Mouse (Mus musculus) CD4-positive helper T cell, adult 2 months (primary cell): ENCODE results near the gene Kcnh7.
"Not testable (repeated sequence)": the region's sequence is repeated elsewhere in the genome, so short reads cannot be mapped to it uniquely, and the experiment has no call there.

ENCODE experiments used
- DNase-seq: peaks from one replicate; pipeline ENCODE4 v3.0.0-alpha.2; 2012; ENCODE audit warnings: low read depth, missing footprints, low spot score

Gene Kcnh7

DNA sequence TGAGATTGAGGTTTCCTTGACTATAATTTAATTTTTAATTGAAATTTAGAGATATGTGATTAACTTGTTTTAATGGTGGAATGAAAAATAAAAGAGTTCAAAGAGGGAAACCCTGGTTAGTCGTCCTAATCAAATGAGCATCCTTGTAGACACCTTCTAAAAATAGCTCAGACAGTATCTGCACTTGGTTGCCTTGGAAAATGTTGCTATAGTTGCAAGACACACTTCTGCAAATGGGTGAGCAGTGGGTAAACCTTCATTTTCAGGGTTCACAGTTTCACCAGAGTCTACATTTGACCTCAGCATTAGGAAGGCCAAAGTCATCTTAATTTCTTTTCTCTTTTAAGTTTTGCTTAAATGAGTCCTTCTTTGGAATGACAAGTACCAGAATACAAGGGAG is 465.7 kb downstream of the Kcnh7 start:
- DNase-seq: no peak

- no peak for DNase-seq
Observed at GRCm38 (mm10) chr2:62717270-62717669, 466.8 kb downstream of the Kcnh7 start.

DNA sequence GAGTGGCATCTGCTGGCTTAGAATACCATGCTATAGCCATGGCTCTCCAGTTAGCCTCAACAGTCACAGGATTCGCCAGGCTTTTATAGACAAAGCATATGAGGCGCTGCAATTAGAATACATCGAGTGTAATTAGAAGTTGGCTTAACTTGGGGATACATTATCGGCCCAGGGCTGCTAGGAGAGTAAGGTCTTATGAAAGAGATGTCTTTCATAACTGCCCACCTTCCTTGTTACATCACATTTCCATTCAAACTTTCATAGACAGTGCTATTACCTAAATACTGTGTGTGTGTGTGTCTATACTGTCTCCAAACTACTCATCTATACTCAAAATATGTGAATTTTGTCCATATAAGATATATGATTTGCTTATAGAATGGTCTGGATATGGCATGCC is 468.8 kb downstream of the Kcnh7 start:
- no peak for DNase-seq

DNA sequence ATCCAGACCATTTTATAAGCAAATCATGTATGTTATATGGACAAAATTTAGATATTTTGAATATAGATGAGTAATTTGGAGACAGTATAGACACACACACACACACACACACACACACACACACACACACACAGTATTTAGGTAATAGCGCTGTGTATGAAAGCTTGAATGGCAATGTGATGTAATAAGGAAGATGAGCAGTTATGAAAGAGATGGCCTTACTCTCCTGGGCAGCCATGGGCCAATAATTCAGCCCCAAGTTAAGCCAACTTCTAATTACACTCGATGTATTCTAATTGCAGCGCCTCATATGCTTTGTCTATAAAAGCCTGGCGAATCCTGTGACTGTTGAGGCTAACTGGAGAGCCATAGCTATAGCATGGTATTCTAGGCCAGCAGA is 469.7 kb downstream of the Kcnh7 start:
- not testable (repeated sequence) for DNase-seq

GRCm38 (mm10) chr2:62709633-62710032 is 474.5 kb downstream of the Kcnh7 start:
- no peak for DNase-seq

- DNase-seq: no peak
Observed at GRCm38 (mm10) chr2:62706313-62706712, 477.8 kb downstream of the Kcnh7 start.

GRCm38 (mm10) chr2:62685934-62686333 is 498.2 kb downstream of the Kcnh7 start:
- no peak for DNase-seq

GRCm38 (mm10) chr2:62684989-62685595 is 499.0 kb downstream of the Kcnh7 start:
- no peak for DNase-seq

DNA sequence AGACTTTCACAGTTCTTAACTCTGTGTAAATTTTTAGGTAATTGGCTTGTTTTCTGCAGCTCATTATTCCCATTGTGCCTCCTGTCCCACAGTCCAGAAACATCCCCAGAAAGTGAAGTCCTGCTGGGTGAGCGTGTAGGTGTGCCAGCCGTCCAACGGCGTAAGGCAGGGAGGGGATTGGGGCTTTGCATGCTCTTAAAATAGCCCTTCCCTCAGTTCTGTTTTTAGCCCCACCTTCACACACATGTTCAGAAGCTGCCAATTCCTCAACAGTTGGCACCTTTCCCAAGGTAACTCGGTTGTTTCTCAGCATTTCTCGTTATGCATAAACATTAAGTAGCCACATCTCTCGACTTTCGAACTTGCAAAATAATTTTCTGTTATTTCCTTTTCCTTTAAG is 502.4 kb downstream of the Kcnh7 start:
- DNase-seq: no peak

DNA sequence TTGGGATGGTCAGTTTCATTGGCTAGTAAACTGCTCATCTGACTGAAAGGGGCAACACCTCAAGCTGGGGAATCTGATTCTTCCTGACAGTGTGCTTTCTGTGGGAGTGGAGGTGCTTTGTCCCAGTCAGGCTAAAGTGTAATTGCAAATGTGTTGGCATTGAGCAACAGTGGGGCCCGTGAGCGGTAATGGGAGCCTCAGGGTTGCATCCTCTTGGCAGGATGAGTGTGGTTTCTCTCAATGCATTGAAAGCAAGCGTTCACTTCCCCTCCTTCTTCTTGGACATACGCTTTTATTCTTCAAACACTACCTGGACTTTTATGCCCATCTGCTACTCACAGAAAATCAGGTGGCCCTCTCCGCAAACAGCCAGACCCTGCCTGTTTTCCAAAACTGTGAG is 511.3 kb downstream of the Kcnh7 start:
- DNase-seq: no peak

GRCm38 (mm10) chr2:62670767-62671166 is 513.3 kb downstream of the Kcnh7 start:
- DNase-seq: no peak

GRCm38 (mm10) chr2:62670301-62670700 is 513.8 kb downstream of the Kcnh7 start:
- no peak for DNase-seq

GRCm38 (mm10) chr2:62669848-62670247 is 514.2 kb downstream of the Kcnh7 start:
- DNase-seq: no peak

- no peak for DNase-seq
Observed at GRCm38 (mm10) chr2:62665536-62665935, 518.6 kb downstream of the Kcnh7 start.

GRCm38 (mm10) chr2:62664839-62665238 is 519.2 kb downstream of the Kcnh7 start:
- DNase-seq: no peak

DNA sequence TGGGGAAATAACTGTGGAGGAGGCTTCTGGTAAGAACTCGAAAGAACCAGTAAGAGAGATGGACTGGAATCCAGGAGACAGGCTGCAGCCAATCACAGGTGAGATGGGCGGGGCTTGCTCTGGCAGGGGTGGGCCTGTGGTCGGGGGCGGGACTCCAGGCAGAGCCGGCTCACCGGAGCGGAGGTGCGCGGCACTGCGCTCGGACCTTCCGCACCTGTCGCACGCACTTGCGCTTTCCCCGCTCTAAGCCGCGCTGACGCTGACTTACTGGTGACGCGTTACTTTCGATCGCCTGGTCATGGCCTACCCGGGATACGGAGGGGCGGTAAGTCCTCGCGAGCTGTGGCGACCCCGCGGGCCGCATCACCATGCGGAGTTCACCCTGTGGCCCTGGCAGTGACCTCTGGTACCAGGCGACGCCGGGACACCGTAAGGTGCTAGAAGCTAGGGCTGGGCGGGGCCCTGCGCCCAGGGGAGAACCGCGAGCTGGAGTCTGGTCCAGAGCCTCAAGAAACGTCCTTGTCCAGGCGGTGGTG is 519.9 kb downstream of the Kcnh7 start, which contains the start of gene Gca:
Gene Gca (plus strand): TSS at position 151 of the 536 bp plus-strand sequence.
- DNase-seq: peak; percentile 88

- DNase-seq: no peak
Observed at GRCm38 (mm10) chr2:62662560-62662959, 521.5 kb downstream of the Kcnh7 start.

DNA sequence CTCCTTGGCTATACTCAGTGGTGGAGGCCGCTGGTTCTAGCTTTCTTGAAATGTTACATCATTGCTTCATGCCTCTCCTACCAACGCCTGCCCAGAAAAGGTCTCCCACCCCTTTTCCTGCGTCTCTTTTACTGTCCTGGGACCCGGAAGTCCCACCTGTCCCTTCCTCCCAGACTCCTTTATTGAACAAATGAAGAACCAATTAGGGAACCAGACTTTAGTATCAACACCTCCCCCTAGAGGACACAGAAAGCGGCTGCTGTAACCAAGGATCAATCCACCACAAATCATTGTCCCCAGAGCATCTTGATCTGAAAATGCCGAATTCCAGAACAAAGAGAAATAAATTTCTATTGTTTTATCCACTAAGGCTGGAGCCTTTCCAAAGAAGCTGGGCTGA is 523.5 kb downstream of the Kcnh7 start:
- DNase-seq: no peak

DNA sequence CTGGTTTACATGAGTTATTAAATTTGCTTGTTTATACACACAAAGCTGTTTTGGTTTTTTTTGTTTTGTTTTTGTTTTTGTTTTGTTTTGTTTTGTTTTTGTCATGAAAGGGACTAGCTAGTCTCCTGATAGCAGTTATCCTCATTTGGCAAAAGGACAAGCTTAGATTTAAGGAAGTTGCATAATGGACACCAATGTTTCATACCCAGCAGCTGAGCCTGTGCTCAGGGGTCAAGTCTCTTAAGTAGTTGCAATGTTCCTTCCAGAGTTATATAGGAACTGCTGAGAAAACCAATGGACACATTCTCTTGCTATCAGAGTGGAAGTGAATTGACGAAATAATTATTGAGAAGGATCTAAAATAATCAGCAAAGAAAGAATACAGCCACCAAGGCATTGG is 528.0 kb downstream of the Kcnh7 start:
- DNase-seq: no peak

DNA sequence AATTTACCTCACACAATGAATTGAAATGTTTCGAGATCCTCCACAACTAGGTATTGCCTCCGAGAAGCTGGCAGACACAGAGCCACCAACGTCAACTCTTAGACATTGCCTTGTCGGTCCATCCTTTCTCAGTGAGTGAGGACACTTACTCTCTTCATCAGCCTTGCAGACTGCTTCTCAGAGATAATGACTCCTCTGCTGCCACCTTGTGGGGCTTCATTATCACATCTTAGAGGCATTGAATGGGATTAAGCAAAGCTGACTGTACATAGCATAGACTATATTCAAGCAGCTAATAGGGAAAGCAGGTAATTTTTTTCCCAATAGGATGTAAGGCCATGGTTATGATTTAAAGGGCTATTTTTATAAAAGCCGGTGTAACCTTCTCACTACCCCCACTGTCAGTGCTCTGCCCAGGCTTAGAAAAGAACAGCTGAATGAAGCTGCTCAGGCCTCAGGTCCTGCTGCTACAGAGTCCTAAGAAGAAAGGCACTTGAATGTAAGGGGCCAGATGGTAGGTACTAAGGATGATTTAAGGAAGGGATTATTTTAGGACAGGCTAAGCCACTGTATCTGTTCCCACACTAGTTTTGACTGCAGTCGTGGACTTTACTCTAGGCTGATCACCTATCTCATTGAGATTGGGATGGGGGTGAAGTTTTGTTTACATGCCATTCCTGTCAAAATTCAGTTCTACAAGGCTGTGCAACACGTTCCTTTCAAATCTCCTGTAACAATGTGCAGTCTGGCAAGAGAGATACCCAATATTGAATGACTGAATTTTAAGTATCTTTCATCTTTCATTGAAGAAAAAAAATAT is 529.4 kb downstream of the Kcnh7 start:
- peak; percentile 69 for DNase-seq

DNA sequence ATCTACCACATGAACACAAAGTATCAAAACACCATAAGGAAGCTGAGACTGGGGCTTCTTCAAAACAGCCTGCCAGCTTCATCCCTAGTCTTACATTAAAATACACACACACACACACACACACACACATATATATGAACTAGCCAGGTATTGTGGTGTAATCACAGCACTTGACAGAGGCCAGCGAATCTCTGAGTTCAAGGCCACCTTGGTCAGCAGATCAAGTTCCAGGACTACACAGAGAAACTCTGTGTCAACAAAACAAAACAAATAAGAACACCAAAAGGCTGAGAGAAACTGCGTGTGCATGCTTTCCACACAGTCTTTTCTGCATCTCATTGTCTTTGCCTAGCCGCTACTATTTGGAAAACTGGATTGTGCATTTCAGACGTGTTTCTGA is 531.6 kb downstream of the Kcnh7 start:
- DNase-seq: no peak

DNA sequence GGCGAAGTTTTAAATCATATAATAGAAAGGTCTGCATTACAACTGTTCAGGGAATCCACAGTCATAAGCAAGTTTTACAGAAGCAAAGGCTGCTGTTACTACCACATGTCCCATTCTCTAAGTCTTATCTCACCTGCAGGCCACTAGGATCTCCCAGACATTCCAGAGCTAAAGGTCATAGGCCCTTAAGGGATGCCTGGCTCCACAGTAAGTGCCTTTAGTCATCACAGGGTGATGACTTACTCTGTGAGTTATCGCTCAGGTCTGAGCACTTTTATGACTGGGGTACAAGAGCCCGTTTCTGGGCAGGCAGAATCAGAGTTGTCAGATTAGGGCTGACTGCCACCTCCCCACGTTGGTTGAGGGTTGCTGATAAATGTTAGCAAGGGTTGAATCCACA is 532.2 kb downstream of the Kcnh7 start:
- DNase-seq: no peak
